ENCODE assay signal across 21 mouse cellular contexts in genomic region chr8:73614631-73615030, GRCm38 (mm10).
A peak's percentile ranks its signal among the peaks of the same experiment; 100 is the strongest.
DNase-seq lines count a peak whose midpoint lies in the region; TF ChIP-seq lines count a peak whose summit lies in the region.
"Had no signal": no experiment of that assay in that cellular context is flagged by ENCODE, and none has a peak within 500 bp of the region (broad histone marks: within the 10 kb centered on the region; RNA-seq: fewer than 3 reads in every experiment).

No protein-coding gene starts in this region.

- no peak for TF ChIP-seq CTCF in left cerebral cortex, adult 2 months (IDR thresholded peaks at IDR 0.05)
- TF ChIP-seq CTCF in heart, adult 2 months (IDR thresholded peaks at IDR 0.05) = no peak

- intact Hi-C loops in left cerebral cortex, adult 2 months (cut with DNase I) = loop anchor here (2.0 to 10.0 kb wide), 8 partner anchors 47 to 1310 kb away; no protein-coding TSS in a partner anchor
- intact Hi-C loops in left cerebral cortex, postnatal 4 days (cut with DNase I) = no loop called here
- intact Hi-C loops in heart, adult 2 months (cut with DNase I) = no loop called here

- DNase-seq in layer of hippocampus, adult 11-12 months (ENCODE audit: low spot score) = peak; percentile 43
- no peak for DNase-seq in layer of hippocampus, postnatal 10 days (ENCODE audit: low spot score in 2 of 2)
- DNase-seq in left cerebral cortex, adult 2 months (ENCODE audit: extremely low spot score in 1 of 2, low spot score in 2 of 2) = no peak
- DNase-seq in left cerebral cortex, postnatal 4 days = no peak
- DNase-seq in layer of hippocampus, postnatal 36 days = peak; percentile 8 to 24
- peak; percentile 17 to 53 for DNase-seq in right cerebral cortex, postnatal 36 days (ENCODE audit: low spot score in 2 of 2)
- DNase-seq in heart, adult 2 months = no peak
- DNase-seq in heart, adult 9 months (ENCODE audit: low spot score in 2 of 2) = no peak
- DNase-seq: adrenal gland, postnatal 14 days; cerebellum, adult 11-12 months; cerebellum, adult 9-11 months; embryo, embryonic 11 days; gastrocnemius, adult 2 months; kidney, adult 18-20 months; kidney, postnatal 25 days; lung, postnatal 36 days; thymus, postnatal 4 days had no signal

- H3K9ac ChIP-seq in heart, adult 2 months (ENCODE audit: low read depth, low read length) = no peak overlapping the region
- H3K9ac ChIP-seq: embryonic facial prominence, embryonic 12.5 days; kidney, embryonic 15.5 days; limb, embryonic 13.5 days had no signal

- H3K4me3 ChIP-seq in left cerebral cortex, adult 2 months = no peak overlapping the region
- H3K4me3 ChIP-seq in heart, adult 2 months = no peak overlapping the region
- H3K4me3 ChIP-seq: embryonic facial prominence, embryonic 12.5 days; gastrocnemius, adult 2 months; kidney, embryonic 15.5 days; limb, embryonic 13.5 days had no signal

- H3K27ac ChIP-seq in left cerebral cortex, adult 2 months = peak overlapping the region; percentile 74
- H3K27ac ChIP-seq in heart, adult 2 months = no peak overlapping the region
- H3K27ac ChIP-seq: embryonic facial prominence, embryonic 12.5 days; gastrocnemius, adult 2 months; kidney, embryonic 15.5 days; limb, embryonic 13.5 days had no signal

- no peak for TF ChIP-seq POLR2A in heart, adult 2 months (IDR thresholded peaks at IDR 0.05; ENCODE audit: insufficient read depth, low read depth, low read length)

- 62% methylated on average over 2 of the region's 2 CpGs for WGBS in heart, adult 2 months

- H3K27me3 ChIP-seq in heart, adult 2 months (ENCODE audit: control insufficient read depth, insufficient read depth, low read length) = no peaks in the 10 kb centered on the region
- H3K27me3 ChIP-seq: embryonic facial prominence, embryonic 12.5 days; kidney, embryonic 15.5 days; limb, embryonic 13.5 days had no signal

- no peaks in the 10 kb centered on the region for H3K36me3 ChIP-seq in heart, adult 2 months (ENCODE audit: control insufficient read depth, insufficient read depth, low read length)
- H3K36me3 ChIP-seq: embryonic facial prominence, embryonic 12.5 days; G1E; kidney, embryonic 15.5 days; limb, embryonic 13.5 days had no signal

- no peaks in the 10 kb centered on the region for H3K4me1 ChIP-seq in heart, adult 2 months (ENCODE audit: control insufficient read depth, insufficient read depth, low read length)
- H3K4me1 ChIP-seq: embryonic facial prominence, embryonic 12.5 days; kidney, embryonic 15.5 days; limb, embryonic 13.5 days had no signal

- H3K79me2 ChIP-seq in heart, adult 2 months (replicated peaks; ENCODE audit: control insufficient read depth, insufficient read depth, low read length) = no peaks in the 10 kb centered on the region

- no peak for TF ChIP-seq EP300 in heart, adult 2 months (IDR thresholded peaks at IDR 0.05; ENCODE audit: insufficient read depth, low read depth, low read length)

Comparison
In these comparisons a context has a peak if more than half of its experiments do, and no peak if none do; other contexts are left out.
1. DNase-seq: peak in layer of hippocampus, adult 11-12 months (single experiment), layer of hippocampus, postnatal 36 days (2 of 2) and right cerebral cortex, postnatal 36 days (2 of 2); none in layer of hippocampus, postnatal 10 days (0 of 2), left cerebral cortex, adult 2 months (0 of 2), left cerebral cortex, postnatal 4 days (single experiment), heart, adult 2 months (0 of 2) and heart, adult 9 months (0 of 2).